Mouse (Mus musculus) forebrain, postnatal 0 days (tissue): ENCODE data around the gene Rbm26. TPM values are rescaled to one million over a fixed set of nuclear protein-coding genes. Genes with fewer than 3 reads are reported as not detected.

Experiments used
- ATAC-seq: fragments of 200-750 bp; cut with Nextera tagmentation; 2 replicates; pipeline ENCODE4 v1.8.0; 2017; ENCODE audit warnings: mild to moderate bottlenecking, moderate library complexity
- DNase-seq: peaks from one replicate; pipeline ENCODE4 v3.0.0-alpha.2; 2015
- H3K27ac ChIP-seq: fragments of 300-500 bp; sonication (generic); 2 replicates; pipeline ENCODE4 v1.5.1; 2014; ENCODE audit warnings: low read depth, mild to moderate bottlenecking, antibody characterized with exemption, low read length, moderate library complexity, mixed read lengths
- H3K27me3 ChIP-seq: fragments of 300-500 bp; sonication (generic); 2 replicates; pipeline ENCODE4 v1.6.1; 2014; ENCODE audit warnings: mild to moderate bottlenecking, low read length, mixed read lengths; ENCODE audit not compliant: insufficient read depth
- H3K36me3 ChIP-seq: fragments of 300-500 bp; sonication (generic); 2 replicates; pipeline ENCODE4 v1.6.1; 2014; ENCODE audit warnings: mild to moderate bottlenecking, moderate library complexity; ENCODE audit not compliant: insufficient read depth
- H3K4me1 ChIP-seq: fragments of 300-500 bp; sonication (generic); 2 replicates; pipeline ENCODE4 v1.6.1; 2014; ENCODE audit warnings: antibody characterized with exemption; ENCODE audit not compliant: insufficient read depth
- H3K4me2 ChIP-seq: fragments of 300-500 bp; sonication (generic); 2 replicates; pipeline ENCODE4 v1.6.1; 2014; ENCODE audit warnings: low read depth, mild to moderate bottlenecking, moderate library complexity
- H3K4me3 ChIP-seq: fragments of 300-500 bp; sonication (generic); 2 replicates; pipeline ENCODE4 v1.5.1; 2014; ENCODE audit warnings: low read depth, low read length, mixed read lengths
- H3K9ac ChIP-seq: fragments of 300-500 bp; sonication (generic); 2 replicates; pipeline ENCODE4 v1.6.1; 2014; ENCODE audit warnings: mild to moderate bottlenecking
- H3K9me3 ChIP-seq: fragments of 300-500 bp; sonication (generic); 2 replicates; pipeline ENCODE4 v1.6.1; 2016; ENCODE audit warnings: low read length
- CTCF ChIP-seq: sonication (generic); IDR thresholded peaks from 2 replicates; pipeline ENCODE4 v1.5.1; 2016; ENCODE audit warnings: antibody characterized with exemption, control low read depth, low read depth
- WGBS: fragments of 180-500 bp; shearing (Covaris S2); extraction: QIAGEN DNeasy Blood & Tissue Kit; methylation state at CpG from one replicate; pipeline ENCODE4 v1.1.7; 2014; 5-methylcytosine and 5-hydroxymethylcytosine counted together
- polyA plus RNA-seq: library from polyadenylated mRNA; unstranded; fragments of >200 nt; fragmentation: Nextera tagmentation; extraction: Ambion mirVana; gene quantifications from 2 replicates; pipeline ENCODE4 v1.2.1, GENCODE M21; 2015
- total RNA-seq: library from RNA; depleted of rRNA; stranded (reverse); fragments of >200 nt; gene quantifications from 2 replicates; pipeline ENCODE4 v1.2.3, GENCODE M21; 2014; rRNA removed

Rbm26 gene
- total RNA-seq = 44.9 and 65.0 TPM in 2 replicates
- 15.9 and 24.3 TPM in 2 replicates for polyA plus RNA-seq

DNA sequence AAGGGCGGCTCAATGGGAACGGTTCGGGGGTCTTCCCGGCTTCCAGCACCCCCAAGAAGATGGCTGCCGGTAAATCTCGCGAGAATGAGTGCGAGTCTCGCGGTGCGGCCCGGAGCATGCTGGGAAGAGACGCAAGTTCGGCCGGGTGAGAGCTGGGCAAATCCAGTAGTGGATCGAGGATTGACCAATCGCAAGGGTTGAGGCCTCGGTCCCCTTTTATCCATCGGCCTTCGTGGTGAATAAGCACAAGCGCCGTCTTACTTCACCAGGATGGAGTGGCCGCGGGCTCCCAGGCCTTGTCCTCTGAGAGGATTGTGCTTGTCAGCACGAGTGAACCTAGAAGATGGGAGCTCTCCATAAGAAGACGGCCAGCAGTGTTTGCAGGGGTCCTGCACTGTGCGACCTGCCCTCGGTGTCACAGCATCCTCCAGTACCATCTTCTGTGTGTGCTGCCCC lies at the start of gene Rbm26:
Gene Rbm26 (minus strand): TSS at position 90 of the 456 bp plus-strand sequence.
- ATAC-seq (peak; percentile 98), DNase-seq (peak; percentile 97)
- TF ChIP-seq CTCF = no peak
- Histone ChIP-seq H3K4me3 (peak within 1 kb of the TSS; percentile 100), H3K4me2 (peak within 1 kb of the TSS; percentile 57), H3K9ac (peak within 1 kb of the TSS; percentile 98), H3K9me3 (no peaks in the 10 kb centered on the region), H3K36me3 (no peaks in the 10 kb centered on the region), H3K27ac (peak within 1 kb of the TSS; percentile 97), H3K4me1 (peaks cover 17% of the 10 kb centered on the region), H3K27me3 (no peaks in the 10 kb centered on the region)
- under 1% methylated on average over 28 of the region's 28 CpGs for WGBS

DNA sequence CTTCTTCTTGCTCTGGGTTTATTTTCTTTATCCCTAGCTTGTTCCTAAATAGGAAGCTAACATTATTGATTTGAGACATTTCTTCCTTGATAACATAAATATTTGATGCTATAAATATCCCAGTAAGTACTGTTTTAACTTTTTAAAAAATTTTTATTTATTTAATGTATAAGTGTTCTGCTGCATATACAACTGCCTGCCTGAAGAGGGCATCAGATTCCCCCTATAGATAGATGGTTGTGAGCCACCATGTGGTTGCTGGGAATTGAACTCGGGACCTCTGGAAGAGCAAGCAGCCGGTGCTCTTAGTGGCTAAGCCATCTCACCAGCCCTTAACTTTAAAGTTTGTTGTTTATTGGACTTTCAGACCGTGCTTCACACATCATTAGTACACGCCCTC lies 48.7 kb upstream of the Rbm26 start:
- Histone ChIP-seq H3K9me3 (no peaks in the 10 kb centered on the region), H3K27me3 (no peaks in the 10 kb centered on the region), H3K4me3 (no peak overlapping the region), H3K4me2 (no peak overlapping the region), H3K9ac (no peak overlapping the region), H3K36me3 (no peaks in the 10 kb centered on the region), H3K27ac (no peak overlapping the region), H3K4me1 (no peaks in the 10 kb centered on the region)
- WGBS = 92% methylated on average over 4 of the region's 4 CpGs
- 0 out of 2 replicates have a peak, but pooled peaks have one; percentile 18 for TF ChIP-seq CTCF
- no peak for ATAC-seq
- DNase-seq = no peak

DNA sequence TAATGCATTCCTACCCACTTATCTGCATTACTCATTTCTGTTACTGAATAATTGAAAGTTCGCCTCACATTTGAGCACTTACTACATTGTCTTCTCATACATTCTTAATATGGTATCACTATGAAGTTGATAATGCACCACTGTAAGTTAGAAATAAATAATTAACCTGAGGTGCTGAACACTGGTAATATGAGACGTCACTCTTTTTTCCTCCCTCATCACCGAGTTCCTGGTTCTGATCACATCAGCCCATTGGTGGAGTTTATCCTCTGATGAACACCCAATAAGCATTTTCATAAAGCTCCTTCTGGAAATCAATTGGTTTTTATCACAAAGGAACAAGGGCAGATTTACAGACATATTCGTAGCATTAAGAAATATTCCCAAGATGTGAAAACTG lies 45.1 kb upstream of the Rbm26 start:
- ATAC-seq (no peak), DNase-seq (no peak)
- no peak overlapping the region for H3K4me3 ChIP-seq
- no peaks in the 10 kb centered on the region for H3K9me3 ChIP-seq
- H3K27ac ChIP-seq = no peak overlapping the region
- no peaks in the 10 kb centered on the region for H3K27me3 ChIP-seq
- no peak overlapping the region for H3K9ac ChIP-seq
- no peaks in the 10 kb centered on the region for H3K4me1 ChIP-seq
- 82% methylated on average over 4 of the region's 4 CpGs for WGBS
- TF ChIP-seq CTCF = no peak
- no peaks in the 10 kb centered on the region for H3K36me3 ChIP-seq
- H3K4me2 ChIP-seq = no peak overlapping the region

DNA sequence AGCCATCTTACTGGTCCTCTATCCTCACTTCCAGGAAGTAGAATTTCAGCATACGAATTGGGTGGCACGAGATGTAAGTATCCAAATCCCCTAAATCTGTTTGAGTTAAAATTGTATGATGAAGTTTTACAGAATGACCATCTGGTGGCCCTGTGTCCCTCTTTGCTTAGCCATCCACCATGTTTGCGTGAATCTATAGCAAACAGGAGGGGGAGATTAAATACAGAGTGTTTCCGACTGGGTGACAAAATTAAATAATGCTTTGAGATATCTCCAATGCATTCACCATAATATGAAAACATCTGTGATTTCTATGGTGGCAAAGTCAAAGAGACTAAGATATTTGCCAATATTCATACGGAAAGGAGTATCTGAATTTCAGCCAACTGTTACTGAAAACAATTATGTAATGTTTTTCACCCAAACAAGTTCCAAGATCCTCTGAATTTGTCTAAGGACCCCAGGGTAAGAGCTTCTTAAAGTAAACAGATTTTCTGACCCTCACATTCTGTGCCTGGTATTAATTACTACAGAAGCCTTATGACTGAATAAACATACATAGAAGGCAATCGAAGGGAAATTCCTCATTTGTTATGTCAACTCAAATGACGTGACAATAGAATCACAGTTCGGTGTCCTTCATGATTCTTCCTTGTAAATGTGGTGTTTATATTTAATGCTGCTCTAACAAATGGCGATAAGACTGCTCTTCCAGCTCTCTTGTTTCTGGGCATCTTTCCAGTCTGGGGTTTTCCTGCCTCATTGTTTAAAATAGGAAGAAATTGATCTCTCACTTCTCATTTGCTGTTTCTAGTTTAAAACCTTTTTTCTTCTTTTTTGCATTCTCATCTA lies 42.6 kb upstream of the Rbm26 start:
- H3K9me3 ChIP-seq = no peaks in the 10 kb centered on the region
- H3K9ac ChIP-seq = no peak overlapping the region
- DNase-seq (peak; percentile 38), ATAC-seq (no peak)
- no peaks in the 10 kb centered on the region for H3K36me3 ChIP-seq
- 49% methylated on average over 9 of the region's 9 CpGs for WGBS
- 0 out of 2 replicates have a peak overlapping the region, but pooled peaks have one; percentile 5 for H3K4me2 ChIP-seq
- no peak overlapping the region for H3K27ac ChIP-seq
- H3K4me3 ChIP-seq = no peak overlapping the region
- no peaks in the 10 kb centered on the region for H3K27me3 ChIP-seq
- H3K4me1 ChIP-seq = no peaks in the 10 kb centered on the region
- no peak for TF ChIP-seq CTCF

DNA sequence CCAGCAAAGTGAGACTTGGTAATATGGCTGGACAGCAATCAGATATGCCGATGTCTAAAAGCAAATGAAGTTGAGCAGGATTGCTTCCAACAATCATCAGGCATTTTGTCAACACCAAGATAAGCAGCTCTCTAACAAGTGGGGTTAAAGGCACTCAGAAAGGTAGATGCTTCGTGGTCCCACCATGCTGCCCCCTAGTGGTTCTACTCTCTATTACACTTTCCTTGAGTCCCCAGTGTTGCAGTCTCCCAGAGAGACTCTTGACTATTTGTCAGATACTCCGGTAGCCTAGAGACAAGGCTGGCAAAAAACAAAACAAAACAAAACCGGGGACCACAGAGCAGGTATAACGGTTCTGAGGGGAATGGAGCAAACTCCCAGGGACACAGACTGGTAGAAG lies 21.3 kb upstream of the Rbm26 start:
- Histone ChIP-seq H3K4me3 (no peak overlapping the region), H3K36me3 (no peaks in the 10 kb centered on the region), H3K9me3 (no peaks in the 10 kb centered on the region), H3K27me3 (no peaks in the 10 kb centered on the region), H3K4me1 (no peaks in the 10 kb centered on the region), H3K9ac (no peak overlapping the region), H3K4me2 (no peak overlapping the region), H3K27ac (no peak overlapping the region)
- DNase-seq = no peak
- no peak for ATAC-seq
- TF ChIP-seq CTCF = peak; percentile 22
- 51% methylated on average over 5 of the region's 5 CpGs for WGBS

DNA sequence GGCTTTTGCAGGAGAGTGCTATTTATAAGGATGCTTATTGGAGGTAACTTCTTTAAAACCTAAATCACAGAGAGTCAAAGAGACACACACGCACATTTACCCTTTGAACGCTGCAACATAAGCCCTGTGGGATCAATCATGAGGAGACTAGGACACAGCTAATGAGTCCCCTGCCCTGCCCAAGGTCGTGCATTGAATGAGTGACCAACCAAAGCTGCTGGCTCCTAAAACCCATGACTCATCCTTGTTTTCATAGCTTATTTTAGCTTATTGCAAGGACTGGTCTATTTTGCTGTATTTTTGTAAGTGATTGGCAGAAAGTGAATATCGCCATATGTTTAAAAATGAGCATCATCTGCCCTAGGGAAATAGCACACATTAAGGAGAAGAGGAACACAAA lies 17.6 kb upstream of the Rbm26 start:
- 47% methylated on average over 4 of the region's 4 CpGs for WGBS
- Histone ChIP-seq H3K27ac (no peak overlapping the region), H3K4me1 (no peaks in the 10 kb centered on the region), H3K36me3 (no peaks in the 10 kb centered on the region), H3K4me3 (no peak overlapping the region), H3K9me3 (no peaks in the 10 kb centered on the region), H3K27me3 (no peaks in the 10 kb centered on the region), H3K9ac (no peak overlapping the region), H3K4me2 (no peak overlapping the region)
- 0 out of 2 replicates have a peak, but pooled peaks have one; percentile 12 for ATAC-seq
- TF ChIP-seq CTCF = no peak
- no peak for DNase-seq

DNA sequence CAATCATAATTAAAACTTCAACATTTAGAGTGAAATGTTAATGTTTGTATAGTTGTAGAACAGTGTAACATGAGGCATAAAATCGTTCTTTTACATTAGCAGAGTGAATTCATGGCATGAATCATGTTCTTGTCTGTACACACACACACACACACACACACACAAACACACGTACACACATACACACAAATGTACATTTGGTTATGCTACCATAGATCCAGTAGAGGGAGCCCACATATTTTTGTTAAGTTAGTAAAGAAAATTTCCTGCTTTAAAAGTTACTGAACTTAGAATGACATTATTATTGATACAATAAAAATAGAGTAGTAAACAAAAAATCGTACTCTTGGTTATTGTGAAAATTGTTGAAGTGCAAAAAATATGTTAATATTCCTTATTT lies 7.7 kb upstream of the Rbm26 start:
- no peaks in the 10 kb centered on the region for H3K9me3 ChIP-seq
- no peak overlapping the region for H3K4me3 ChIP-seq
- no peak; the same call in 1 of the 2 replicates for ATAC-seq
- no peak overlapping the region for H3K4me2 ChIP-seq
- no peaks in the 10 kb centered on the region for H3K36me3 ChIP-seq
- H3K9ac ChIP-seq = no peak overlapping the region
- peak; percentile 69 for TF ChIP-seq CTCF
- no peak overlapping the region for H3K27ac ChIP-seq
- no peaks in the 10 kb centered on the region for H3K4me1 ChIP-seq
- DNase-seq = peak; percentile 37
- WGBS = 60% methylated on average over 3 of the region's 3 CpGs
- no peaks in the 10 kb centered on the region for H3K27me3 ChIP-seq
